Mouse (Mus musculus) liver, adult (tissue): ENCODE results near the gene Gm3646.

ENCODE experiments used
- GATA4 ChIP-seq: IDR thresholded peaks from 2 replicates; pipeline ENCODE4 v1.6.1; 2014; ENCODE audit warnings: mild to moderate bottlenecking, low read length; ENCODE audit not compliant: insufficient replicate concordance

Gene Gm3646

GRCm38 (mm10) chr1:39805243-39805979 lies at the start of gene Gm3646:
Gm3646 (minus strand) TSS chr1:39805332.
- TF ChIP-seq GATA4: no peak

- no peak for TF ChIP-seq GATA4
Measured at GRCm38 (mm10) chr1:39847066-39847465, 41.9 kb upstream of the Gm3646 start.

- TF ChIP-seq GATA4: no peak
Measured at GRCm38 (mm10) chr1:39846031-39846550, 41.0 kb upstream of the Gm3646 start.

- no peak for TF ChIP-seq GATA4
Measured at GRCm38 (mm10) chr1:39843328-39843727, 38.2 kb upstream of the Gm3646 start.

- TF ChIP-seq GATA4: no peak
Measured at GRCm38 (mm10) chr1:39842218-39843007, 37.3 kb upstream of the Gm3646 start.

GRCm38 (mm10) chr1:39840856-39841255 lies 35.7 kb upstream of the Gm3646 start:
- no peak for TF ChIP-seq GATA4

GRCm38 (mm10) chr1:39839838-39840237 lies 34.7 kb upstream of the Gm3646 start:
- TF ChIP-seq GATA4: no peak

- TF ChIP-seq GATA4: no peak
Measured at GRCm38 (mm10) chr1:39839217-39839616, 34.1 kb upstream of the Gm3646 start.

GRCm38 (mm10) chr1:39838487-39839169 lies 33.5 kb upstream of the Gm3646 start:
- TF ChIP-seq GATA4: no peak

- no peak for TF ChIP-seq GATA4
Measured at GRCm38 (mm10) chr1:39831594-39832039, 26.5 kb upstream of the Gm3646 start.

GRCm38 (mm10) chr1:39830786-39831593 lies 25.9 kb upstream of the Gm3646 start:
- TF ChIP-seq GATA4: no peak

- TF ChIP-seq GATA4: no peak
Measured at GRCm38 (mm10) chr1:39824902-39825301, 19.8 kb upstream of the Gm3646 start.

- no peak for TF ChIP-seq GATA4
Measured at GRCm38 (mm10) chr1:39824240-39824639, 19.1 kb upstream of the Gm3646 start.

- no peak for TF ChIP-seq GATA4
Measured at GRCm38 (mm10) chr1:39819596-39819995, 14.5 kb upstream of the Gm3646 start.

GRCm38 (mm10) chr1:39815766-39816165 lies 10.6 kb upstream of the Gm3646 start:
- TF ChIP-seq GATA4: no peak
